11 mouse cellular contexts compared by ENCODE assay signal in genomic region chr19:59468065-59468810, GRCm38 (mm10). TPM values are rescaled to one million over a fixed set of nuclear protein-coding genes. Genes with fewer than 3 reads are reported as not detected.
A peak's percentile ranks its signal among the peaks of the same experiment; 100 is the strongest.
DNase-seq lines count a peak whose midpoint lies in the region; ATAC-seq and TF ChIP-seq lines count a peak whose summit lies in the region.
"Had no signal": no experiment of that assay in that cellular context is flagged by ENCODE, and none has a peak within 500 bp of the region (broad histone marks: within the 10 kb centered on the region; RNA-seq: fewer than 3 reads in every experiment).

No protein-coding gene starts in this region.

- DNase-seq in lung, embryonic 14.5 days = peak; percentile 17
- no peak for DNase-seq in lung, postnatal 4 days
- DNase-seq in forebrain, embryonic 10.5 days (ENCODE audit: extremely low spot score, low spot score) = peak; percentile 69
- peak; percentile 37 for DNase-seq in midbrain, embryonic 14.5 days
- DNase-seq in adrenal gland, adult 18-20 months (ENCODE audit: low spot score in 2 of 2) = no peak
- no peak for DNase-seq in adrenal gland, postnatal 10 days
- DNase-seq in thymus, postnatal 4 days = no peak
- DNase-seq: gastrocnemius, postnatal 14 days had no signal

- H3K36me3 ChIP-seq in lung, embryonic 14.5 days (ENCODE audit: insufficient read depth) = no peaks in the 10 kb centered on the region
- H3K36me3 ChIP-seq in forebrain, embryonic 10.5 days (replicated peaks) = peaks cover 13% of the 10 kb centered on the region
- H3K36me3 ChIP-seq in kidney, embryonic 15.5 days = no peaks in the 10 kb centered on the region
- no peaks in the 10 kb centered on the region for H3K36me3 ChIP-seq in midbrain, embryonic 14.5 days (ENCODE audit: control insufficient read depth, insufficient read depth, low read length)
- H3K36me3 ChIP-seq: liver, embryonic 15.5 days had no signal

- H3K27me3 ChIP-seq in lung, embryonic 14.5 days (ENCODE audit: insufficient read depth, low read length) = peaks cover 100% of the 10 kb centered on the region
- H3K27me3 ChIP-seq in forebrain, embryonic 10.5 days (ENCODE audit: poor library complexity, severe bottlenecking) = peaks cover 100% of the 10 kb centered on the region
- H3K27me3 ChIP-seq in kidney, embryonic 15.5 days = peaks cover 100% of the 10 kb centered on the region
- H3K27me3 ChIP-seq in midbrain, embryonic 14.5 days (ENCODE audit: control insufficient read depth, insufficient read depth, low read length) = peaks cover 87% of the 10 kb centered on the region

- H3K9me3 ChIP-seq in lung, embryonic 14.5 days (ENCODE audit: low read depth, low read length) = no peaks in the 10 kb centered on the region
- no peaks in the 10 kb centered on the region for H3K9me3 ChIP-seq in forebrain, embryonic 10.5 days
- no peaks in the 10 kb centered on the region for H3K9me3 ChIP-seq in kidney, embryonic 15.5 days (replicated peaks)
- no peaks in the 10 kb centered on the region for H3K9me3 ChIP-seq in midbrain, embryonic 14.5 days (ENCODE audit: control insufficient read depth, low read length)
- H3K9me3 ChIP-seq: liver, embryonic 15.5 days had no signal

- no peak overlapping the region for H3K27ac ChIP-seq in lung, embryonic 14.5 days (ENCODE audit: low read depth)
- H3K27ac ChIP-seq in forebrain, embryonic 10.5 days = peak overlapping the region; percentile 100
- peak overlapping the region; percentile 84 for H3K27ac ChIP-seq in kidney, embryonic 15.5 days
- H3K27ac ChIP-seq in midbrain, embryonic 14.5 days (replicated peaks; ENCODE audit: low read depth, low read length) = peak overlapping the region; percentile 63; the same call in 1 of the 2 replicates
- H3K27ac ChIP-seq: liver, embryonic 15.5 days had no signal

- TF ChIP-seq CTCF in lung, embryonic 14.5 days (IDR thresholded peaks at IDR 0.05; ENCODE audit: low read depth) = no peak

- 4% methylated on average over 26 of the region's 27 CpGs for WGBS in lung, embryonic 14.5 days
- 3% methylated on average over 26 of the region's 27 CpGs for WGBS in forebrain, embryonic 10.5 days
- 3% methylated on average over 27 of the region's 27 CpGs for WGBS in kidney, embryonic 15.5 days
- 2% methylated on average over 25 of the region's 27 CpGs for WGBS in midbrain, embryonic 14.5 days

- H3K9ac ChIP-seq in lung, embryonic 14.5 days = no peak overlapping the region
- H3K9ac ChIP-seq in kidney, embryonic 15.5 days = peak overlapping the region; percentile 25; the same call in 1 of the 2 replicates
- H3K9ac ChIP-seq in midbrain, embryonic 14.5 days (replicated peaks; ENCODE audit: low read length) = no peak overlapping the region
- H3K9ac ChIP-seq: liver, embryonic 15.5 days had no signal

- H3K4me3 ChIP-seq in lung, embryonic 14.5 days (ENCODE audit: low read depth, low read length) = no peak overlapping the region
- H3K4me3 ChIP-seq in forebrain, embryonic 10.5 days = peak overlapping the region; percentile 91
- H3K4me3 ChIP-seq in kidney, embryonic 15.5 days (replicated peaks) = peak overlapping the region; percentile 37
- 0 out of 2 replicates have a peak overlapping the region, but pooled peaks have one; percentile 10 for H3K4me3 ChIP-seq in midbrain, embryonic 14.5 days (replicated peaks; ENCODE audit: low read depth, low read length)
- H3K4me3 ChIP-seq: liver, embryonic 15.5 days had no signal

- peak; percentile 41; the same call in 1 of the 2 replicates for ATAC-seq in lung, embryonic 14.5 days (ENCODE audit: insufficient read depth)
- ATAC-seq in kidney, embryonic 15.5 days (replicated peaks; ENCODE audit: low FRiP score) = peak; percentile 16; the same call in 1 of the 2 replicates
- ATAC-seq in midbrain, embryonic 14.5 days (ENCODE audit: low FRiP score, low TSS enrichment) = no peak
- ATAC-seq: inflammation-experienced regulatory T-cells, adult 6 months had no signal

- no peaks in the 10 kb centered on the region for H3K4me1 ChIP-seq in lung, embryonic 14.5 days (ENCODE audit: insufficient read depth)
- H3K4me1 ChIP-seq in forebrain, embryonic 10.5 days = peaks cover 91% of the 10 kb centered on the region
- H3K4me1 ChIP-seq in kidney, embryonic 15.5 days = peaks cover 50% of the 10 kb centered on the region
- peaks cover 22% of the 10 kb centered on the region for H3K4me1 ChIP-seq in midbrain, embryonic 14.5 days (ENCODE audit: control insufficient read depth, insufficient read depth, low read length)
- H3K4me1 ChIP-seq: liver, embryonic 15.5 days had no signal

- H3K4me2 ChIP-seq in lung, embryonic 14.5 days = no peak overlapping the region; the same call in 1 of the 2 replicates
- peak overlapping the region; percentile 60 for H3K4me2 ChIP-seq in kidney, embryonic 15.5 days
- peak overlapping the region; percentile 52 for H3K4me2 ChIP-seq in midbrain, embryonic 14.5 days (ENCODE audit: low read length)

RNA-seq across cellular contexts. Expression of gene Emx2, which starts 10.1 kb away (rescaled TPM):
- polyA plus RNA-seq in lung, embryonic 14.5 days (2014; fragmentation: Nextera tagmentation; extraction: Ambion mirVana) = not detected in 2 replicates
- 44.1 and 48.1 TPM in 2 replicates for polyA plus RNA-seq in forebrain, embryonic 10.5 days (2016; fragmentation: Nextera tagmentation; extraction: Ambion mirVana)
- 38.8 TPM in 2 replicates for polyA plus RNA-seq in kidney, embryonic 15.5 days (2015; fragmentation: Nextera tagmentation; extraction: Ambion mirVana)
- polyA plus RNA-seq in midbrain, embryonic 14.5 days (2014; fragmentation: Nextera tagmentation; extraction: Ambion mirVana) = 18.5 and 19.1 TPM in 2 replicates
- under 1 TPM in 1 of 2 experiments, not detected in 1; 0.10 TPM for total RNA-seq in adrenal gland, adult 18-20 months (2021)
- under 1 TPM in 1 of 2 experiments, not detected in 1; 0.27 TPM for total RNA-seq in adrenal gland, postnatal 10 days (2021)
- polyA plus RNA-seq: inflammation-experienced regulatory T-cells, adult 6 months had no signal

Comparison
In these comparisons a context has a peak if more than half of its experiments do, and no peak if none do; other contexts are left out.
1. DNase-seq: peak in lung, embryonic 14.5 days (single experiment), forebrain, embryonic 10.5 days (single experiment) and midbrain, embryonic 14.5 days (single experiment); none in lung, postnatal 4 days (0 of 2), adrenal gland, adult 18-20 months (0 of 2), adrenal gland, postnatal 10 days (single experiment) and thymus, postnatal 4 days (single experiment).
2. RNA of gene Emx2, which starts 10.1 kb away (polyA plus RNA-seq): 44.1 to 48.1 TPM in forebrain, embryonic 10.5 days, 38.8 TPM in kidney, embryonic 15.5 days and 18.5 to 19.1 TPM in midbrain, embryonic 14.5 days; not detected in lung, embryonic 14.5 days; every median in the first group is over 10 times any median in the second.